Mouse (Mus musculus) cerebellum, adult 11-12 months (tissue): Measurements from ENCODE around the gene Gm3383.
"Not testable (repeated sequence)": the region's sequence is repeated elsewhere in the genome, so short reads cannot be mapped to it uniquely, and the experiment has no call there.

Source experiments
- DNase-seq: peaks from one replicate; pipeline ENCODE4 v3.0.0; 2022

Gene Gm3383

GRCm38 (mm10) chr14:5807882-5808281 is at the start of gene Gm3383:
TSS of gene Gm3383 (minus strand) at chr14:5807982.
- DNase-seq = not testable (repeated sequence)

DNA sequence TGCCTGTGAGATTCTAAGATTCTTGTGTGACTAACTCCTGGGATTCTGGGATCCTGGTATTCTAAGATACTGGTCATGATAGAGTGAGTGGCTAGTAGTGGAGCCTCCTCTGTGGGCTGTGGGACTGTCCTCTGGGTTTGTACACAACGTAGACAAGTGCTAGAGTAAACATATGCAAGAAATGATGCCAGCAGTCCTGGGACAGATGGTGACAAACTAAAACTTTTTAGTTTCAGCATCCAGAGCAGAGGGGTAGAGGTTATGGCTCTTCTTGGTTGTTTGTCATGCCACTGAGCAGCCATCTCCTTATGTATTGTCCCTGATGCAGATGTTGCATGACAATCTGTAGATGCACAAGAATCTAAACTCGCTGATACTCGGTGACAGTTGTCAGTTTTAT is 48.1 kb upstream of the Gm3383 start:
- DNase-seq = not testable (repeated sequence)

DNA sequence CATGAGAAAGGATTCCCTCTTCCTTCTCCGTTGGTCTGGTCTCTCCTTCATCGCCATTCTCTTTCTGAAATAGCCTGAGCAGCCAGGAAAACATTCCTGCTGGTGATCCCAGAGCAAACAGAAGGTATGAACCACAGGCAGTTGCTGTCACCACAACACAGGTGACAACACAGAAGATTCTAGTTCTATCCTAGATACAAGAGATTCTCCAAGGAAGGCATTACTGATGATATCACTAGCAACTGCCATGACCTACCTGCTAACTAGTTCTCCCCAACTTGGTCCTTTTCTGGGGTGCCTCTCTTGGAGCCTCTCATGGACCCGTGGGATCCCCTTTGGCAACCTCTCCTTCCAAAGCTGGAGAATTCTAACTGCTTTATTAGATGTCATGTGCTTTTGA is 22.4 kb upstream of the Gm3383 start, which contains the start of gene Gm3424:
Gene Gm3424, minus strand, starts transcription at position 101 of the 400 bp plus-strand sequence.
- not testable (repeated sequence) for DNase-seq

DNA sequence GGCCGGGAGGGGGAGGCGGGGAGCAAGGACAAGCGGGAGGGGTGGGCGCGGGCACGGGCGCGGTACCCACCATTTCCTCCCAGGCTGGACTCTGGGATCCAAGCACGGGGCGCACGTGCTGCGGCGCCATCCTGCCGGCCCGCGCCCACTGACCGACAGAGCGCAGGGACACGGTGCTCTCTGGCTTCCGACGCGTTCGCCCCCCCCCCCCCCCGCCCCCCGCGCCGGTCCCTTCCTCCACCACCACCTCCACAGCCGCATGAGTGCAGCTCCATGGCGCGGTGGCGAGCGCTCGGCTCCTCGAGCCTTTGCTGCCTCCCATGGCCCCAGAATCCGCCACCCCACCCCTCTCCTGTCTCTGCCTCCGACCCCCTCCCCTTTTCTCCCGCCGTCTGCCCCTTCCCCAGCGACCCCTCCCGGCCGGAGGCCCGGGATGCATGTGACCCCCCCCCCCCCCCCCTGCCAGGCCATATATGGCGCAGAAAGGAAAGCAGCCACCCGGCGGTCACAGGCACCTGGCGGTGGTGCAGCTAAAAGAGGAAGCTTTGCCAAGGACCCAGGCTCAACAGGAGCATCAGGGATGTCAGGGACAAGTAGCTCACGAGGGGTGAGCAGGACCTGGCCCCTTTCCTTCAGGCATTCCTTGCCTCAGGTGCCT is 5.0 kb upstream of the Gm3383 start:
- DNase-seq = not testable (repeated sequence)

- DNase-seq = not testable (repeated sequence)
Observed at GRCm38 (mm10) chr14:5741477-5741876, 66.3 kb downstream of the Gm3383 start, which contains the start of gene Gm3373. TSS of gene Gm3373 (minus strand) at chr14:5741577.

- not testable (repeated sequence) for DNase-seq
Observed at GRCm38 (mm10) chr14:5687357-5687756, 120.4 kb downstream of the Gm3383 start, which contains the start of gene Gm9603. TSS of gene Gm9603 (minus strand) at chr14:5687457.

- DNase-seq = not testable (repeated sequence)
Observed at GRCm38 (mm10) chr14:5632928-5633327, 174.9 kb downstream of the Gm3383 start, which contains the start of gene Gm8265. TSS of gene Gm8265 (minus strand) at chr14:5633028.
